Mouse (Mus musculus): Measurements from ENCODE around the gene Pnpla6.

DNA sequence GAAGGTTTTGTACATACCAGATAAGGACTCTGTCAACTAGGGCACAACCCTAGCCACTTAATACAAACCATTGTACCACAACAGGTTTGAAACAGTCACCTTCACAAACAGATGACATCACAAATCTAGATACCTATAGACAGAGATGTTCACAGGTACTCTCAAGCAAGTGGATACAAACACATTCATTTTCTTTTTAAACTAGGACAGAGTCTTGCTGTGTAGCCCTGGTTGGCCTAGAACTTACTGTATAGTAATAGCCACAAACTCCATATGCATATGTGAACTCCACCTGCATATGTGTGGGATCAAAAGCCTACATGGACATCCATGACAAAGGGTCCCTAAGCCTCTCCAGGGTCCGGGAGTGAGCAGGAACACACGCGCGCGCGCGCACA, 71.8 kb downstream of the Pnpla6 start, which contains the start of gene Camsap3:
- no peak for TF ChIP-seq CTCF (IDR thresholded peaks at IDR 0.05; ENCODE audit: control insufficient read depth, insufficient read depth, insufficient replicate concordance, low read depth, low read length)
- no peak for TF ChIP-seq POLR2A (IDR thresholded peaks at IDR 0.05; ENCODE audit: control insufficient read depth, low read depth, low read length)
